Mouse (Mus musculus) hindbrain, embryonic 13.5 days (tissue): Measurements from ENCODE around the gene Pla2g7. TPM values are rescaled to one million over a fixed set of nuclear protein-coding genes. Genes with fewer than 3 reads are reported as not detected.

Source experiments
- ATAC-seq: fragments of 200-750 bp; cut with Nextera tagmentation; 2 replicates; pipeline ENCODE4 v1.8.0; 2017; ENCODE audit warnings: moderate TSS enrichment; ENCODE audit not compliant: low FRiP score
- H3K27ac ChIP-seq: fragments of 300-500 bp; sonication (generic); 2 replicates; pipeline ENCODE4 v1.5.1; 2015; ENCODE audit warnings: inconsistent platforms, mild to moderate bottlenecking, moderate library complexity
- H3K27me3 ChIP-seq: fragments of 300-500 bp; sonication (generic); 2 replicates; pipeline ENCODE4 v1.6.1; 2015; ENCODE audit warnings: mild to moderate bottlenecking, inconsistent platforms
- H3K36me3 ChIP-seq: fragments of 300-500 bp; sonication (generic); 2 replicates; pipeline ENCODE4 v1.6.1; 2015; ENCODE audit warnings: mild to moderate bottlenecking, inconsistent platforms
- H3K4me1 ChIP-seq: fragments of 300-500 bp; sonication (generic); replicated peaks from 2 replicates; pipeline ENCODE4 v1.6.1; 2015; ENCODE audit warnings: inconsistent platforms
- H3K4me2 ChIP-seq: fragments of 300-500 bp; sonication (generic); 2 replicates; pipeline ENCODE4 v1.6.1; 2015; ENCODE audit warnings: inconsistent platforms, mild to moderate bottlenecking, moderate library complexity
- H3K4me3 ChIP-seq: fragments of 300-500 bp; sonication (generic); 2 replicates; pipeline ENCODE4 v1.5.1; 2015; ENCODE audit warnings: mild to moderate bottlenecking, inconsistent platforms
- H3K9ac ChIP-seq: fragments of 300-500 bp; sonication (generic); 2 replicates; pipeline ENCODE4 v1.6.1; 2015; ENCODE audit warnings: mild to moderate bottlenecking, inconsistent platforms
- H3K9me3 ChIP-seq: fragments of 300-500 bp; sonication (generic); 2 replicates; pipeline ENCODE4 v1.6.1; 2016; ENCODE audit warnings: inconsistent platforms
- WGBS: fragments of 180-500 bp; shearing (Covaris S2); methylation state at CpG from one replicate; pipeline ENCODE4 v1.1.7; 2015; 5-methylcytosine and 5-hydroxymethylcytosine counted together
- polyA plus RNA-seq: library from polyadenylated mRNA; unstranded; fragments of >200 nt; fragmentation: Nextera tagmentation; extraction: Ambion mirVana; gene quantifications from 2 replicates; pipeline ENCODE4 v1.2.1, GENCODE M21; 2015

Gene Pla2g7
- polyA plus RNA-seq, 1 experiment from 2014 or later = 61.3 TPM

DNA sequence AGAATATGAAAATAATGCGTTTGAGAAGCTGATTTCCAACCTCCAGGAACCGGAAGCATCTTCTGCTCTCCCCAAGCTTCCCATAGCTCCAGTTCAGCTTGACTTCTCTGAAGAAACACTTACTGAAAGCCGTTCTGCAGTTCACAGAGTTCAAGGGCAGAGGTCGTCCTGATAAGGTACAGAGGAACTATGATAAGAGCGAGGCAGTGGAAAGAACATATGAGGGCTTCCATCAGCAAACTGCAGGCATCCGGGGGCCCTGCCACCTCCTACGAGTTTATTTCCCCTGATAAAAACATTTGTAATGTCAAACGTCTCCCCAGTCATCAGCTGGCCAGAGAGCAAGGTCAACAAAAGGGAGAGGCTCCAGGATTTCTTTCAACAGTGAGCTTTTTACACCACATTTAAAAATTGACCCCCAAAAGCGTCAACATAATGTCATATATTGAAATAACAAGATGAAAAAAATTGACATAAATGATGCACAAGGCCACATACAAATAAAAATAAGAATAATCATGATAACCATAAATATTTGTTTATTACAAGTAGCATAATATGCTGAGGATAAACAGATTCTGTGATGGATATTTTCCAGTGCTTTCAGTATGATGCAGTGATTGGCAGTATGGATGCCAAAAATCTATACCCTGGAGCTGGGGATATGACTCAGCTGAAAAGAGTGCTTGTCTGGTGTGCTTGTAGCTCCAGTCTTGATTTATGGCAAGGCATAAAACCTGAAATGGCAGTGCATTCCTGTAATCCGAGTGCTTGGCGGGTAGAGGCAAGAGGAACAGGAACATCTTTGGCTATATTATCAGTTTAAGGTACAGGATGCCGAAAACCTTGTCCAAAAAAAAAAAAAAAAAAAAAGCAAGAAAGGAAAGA, 13.1 kb upstream of the Pla2g7 start:
- H3K36me3 ChIP-seq = no peaks in the 10 kb centered on the region
- no peak overlapping the region for H3K27ac ChIP-seq
- H3K4me3 ChIP-seq = no peak overlapping the region
- 82% methylated on average over 12 of the region's 12 CpGs for WGBS
- peaks cover 9% of the 10 kb centered on the region for H3K4me1 ChIP-seq
- ATAC-seq = no peak
- no peak overlapping the region for H3K9ac ChIP-seq
- no peak overlapping the region for H3K4me2 ChIP-seq
- no peaks in the 10 kb centered on the region for H3K9me3 ChIP-seq
- H3K27me3 ChIP-seq = no peaks in the 10 kb centered on the region

DNA sequence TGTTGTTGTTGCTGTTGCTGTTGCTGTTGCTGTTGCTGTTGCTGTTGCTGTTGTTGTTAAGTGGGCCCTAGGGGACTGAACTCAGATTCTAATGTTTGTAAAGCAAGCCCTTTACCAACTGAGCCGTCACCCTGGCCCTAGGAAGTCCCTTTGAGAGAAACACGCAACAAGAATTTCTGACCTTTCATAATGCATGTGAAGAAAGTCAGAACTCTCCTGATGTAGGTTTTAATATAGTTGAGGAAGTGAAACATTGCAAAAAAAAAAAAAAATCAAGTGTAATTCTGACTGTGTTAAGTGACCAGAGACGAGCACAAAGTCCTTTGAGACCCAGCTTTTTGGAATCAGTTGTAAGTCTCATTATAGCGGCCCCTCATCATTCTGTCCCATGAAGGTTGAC, 10.8 kb upstream of the Pla2g7 start:
- H3K9me3 ChIP-seq = no peaks in the 10 kb centered on the region
- H3K27ac ChIP-seq = no peak overlapping the region
- no peaks in the 10 kb centered on the region for H3K36me3 ChIP-seq
- WGBS = 68% methylated on average over 4 of the region's 4 CpGs
- H3K9ac ChIP-seq = no peak overlapping the region
- no peak overlapping the region for H3K4me3 ChIP-seq
- no peak overlapping the region for H3K4me2 ChIP-seq
- H3K4me1 ChIP-seq = peaks cover 5% of the 10 kb centered on the region
- ATAC-seq = no peak
- H3K27me3 ChIP-seq = no peaks in the 10 kb centered on the region

DNA sequence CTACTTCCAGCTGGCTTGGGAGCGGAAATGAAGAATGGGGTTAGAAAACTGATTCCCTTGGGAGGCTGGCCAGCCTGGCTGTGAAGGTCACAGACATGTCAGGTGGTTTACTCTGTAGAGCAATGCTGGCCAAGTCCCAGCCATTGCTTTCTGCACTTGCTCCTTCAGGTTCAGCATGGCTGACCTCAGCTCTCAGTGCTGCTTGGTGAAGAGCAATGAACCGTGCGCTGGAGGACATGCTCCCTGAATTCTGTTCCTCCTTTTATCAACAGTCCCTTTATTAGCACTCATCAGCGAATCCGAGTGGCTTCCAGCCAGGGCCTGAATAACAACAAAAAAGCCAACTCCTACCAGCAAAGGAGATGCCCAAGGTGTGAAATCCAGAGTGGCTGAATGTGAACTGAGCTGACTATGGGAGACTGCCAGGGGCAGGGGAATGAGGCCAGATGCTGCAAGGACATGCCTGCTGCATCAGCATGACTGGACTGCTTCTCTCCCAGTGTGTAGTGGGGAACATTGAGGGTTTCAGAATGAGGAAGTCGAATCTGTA, 10.3 kb upstream of the Pla2g7 start:
- H3K9me3 ChIP-seq = peaks cover 4% of the 10 kb centered on the region; the same call in 1 of the 2 replicates
- H3K36me3 ChIP-seq = no peaks in the 10 kb centered on the region
- H3K27me3 ChIP-seq = no peaks in the 10 kb centered on the region
- ATAC-seq = peak; percentile 95
- H3K4me1 ChIP-seq = peaks cover 5% of the 10 kb centered on the region
- H3K9ac ChIP-seq = no peak overlapping the region
- no peak overlapping the region for H3K4me2 ChIP-seq
- H3K4me3 ChIP-seq = no peak overlapping the region
- WGBS = 20% methylated on average over 6 of the region's 6 CpGs
- no peak overlapping the region for H3K27ac ChIP-seq

DNA sequence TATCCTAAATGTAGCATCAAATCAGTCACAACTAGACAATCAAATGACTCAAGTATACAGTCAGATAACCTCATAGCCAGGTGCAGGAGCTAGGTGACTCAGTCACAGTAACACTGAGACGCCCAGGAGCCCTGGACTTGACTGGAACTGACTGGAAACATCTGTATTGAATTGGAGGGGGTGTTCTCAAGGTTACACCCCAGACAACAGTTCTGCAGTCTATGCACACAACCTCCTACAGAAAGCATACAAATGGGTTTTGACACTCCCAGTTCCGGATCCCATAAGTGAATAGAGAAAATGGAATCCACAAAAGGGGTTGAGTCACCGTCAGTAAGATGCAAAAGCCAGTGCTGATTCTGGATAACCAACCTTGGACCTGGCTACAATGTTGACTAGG, 9.2 kb upstream of the Pla2g7 start:
- Histone ChIP-seq H3K36me3 (no peaks in the 10 kb centered on the region), H3K4me3 (no peak overlapping the region), H3K27me3 (no peaks in the 10 kb centered on the region), H3K9ac (no peak overlapping the region), H3K4me1 (peaks cover 5% of the 10 kb centered on the region), H3K4me2 (no peak overlapping the region), H3K9me3 (peaks cover 5% of the 10 kb centered on the region; the same call in 1 of the 2 replicates), H3K27ac (no peak overlapping the region)
- no peak for ATAC-seq
- WGBS = 86% methylated on average over 3 of the region's 3 CpGs

DNA sequence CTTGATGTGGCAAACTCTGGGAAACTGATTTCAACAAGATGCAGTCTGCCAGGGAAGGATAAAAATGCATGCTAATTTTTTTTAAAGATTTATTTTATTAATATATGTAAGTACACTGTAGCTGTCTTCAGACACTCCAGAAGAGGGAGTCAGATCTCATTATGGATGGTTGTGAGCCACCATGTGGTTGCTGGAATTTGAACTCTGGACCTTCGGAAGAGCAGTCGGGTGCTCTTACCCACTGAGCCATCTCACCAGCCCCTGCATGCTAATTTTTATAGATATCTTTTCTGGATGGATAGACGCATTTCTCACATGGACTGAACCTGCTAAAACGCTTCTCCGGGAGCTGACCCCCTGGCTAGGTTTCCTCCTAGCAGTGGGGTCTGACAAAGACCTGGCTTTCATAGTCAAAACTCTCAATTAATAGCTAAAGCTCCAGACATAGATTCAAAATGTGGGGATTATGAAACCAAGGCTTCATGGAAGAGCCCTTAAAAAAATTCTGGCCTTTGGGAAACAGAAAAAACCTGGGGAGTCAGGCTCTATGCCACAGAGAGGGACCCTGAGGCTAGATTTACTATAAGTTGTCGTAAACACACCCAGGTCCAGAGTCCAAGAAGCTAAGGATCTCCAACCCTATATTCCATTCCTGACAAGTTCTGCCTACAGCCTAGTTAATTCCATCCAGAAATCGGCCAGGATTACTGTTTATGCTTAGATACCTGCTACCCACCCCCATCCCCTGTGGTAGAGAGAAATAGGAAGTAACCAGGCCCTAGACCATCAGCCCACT, 4.5 kb upstream of the Pla2g7 start:
- WGBS = 90% methylated on average over 7 of the region's 7 CpGs
- Histone ChIP-seq H3K9ac (no peak overlapping the region), H3K4me3 (no peak overlapping the region)

DNA sequence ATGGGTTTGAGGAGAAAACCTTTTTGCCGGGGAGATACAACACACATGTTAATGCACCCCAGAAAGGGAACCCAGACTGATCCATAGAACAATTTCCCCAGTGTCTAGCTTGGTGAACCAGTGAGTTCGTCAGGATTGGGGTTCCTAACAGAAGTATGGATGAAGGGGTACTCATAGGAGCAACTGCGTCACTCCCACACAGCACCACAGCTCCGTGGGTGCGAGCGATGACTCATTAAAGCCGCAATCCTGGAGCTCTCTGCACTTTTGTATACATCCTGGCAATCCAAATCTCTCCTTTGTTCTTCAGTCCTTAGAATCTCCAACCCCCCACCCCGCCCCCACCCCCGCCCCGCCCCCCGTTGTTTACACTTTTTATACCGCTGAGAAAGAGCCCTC, 306 bp upstream of the Pla2g7 start:
- Histone ChIP-seq H3K4me1 (peaks cover 14% of the 10 kb centered on the region), H3K9ac (peak overlapping the region; percentile 39; the same call in 1 of the 2 replicates), H3K36me3 (no peaks in the 10 kb centered on the region), H3K27me3 (no peaks in the 10 kb centered on the region), H3K27ac (0 out of 2 replicates have a peak overlapping the region, but pooled peaks have one; percentile 36), H3K9me3 (peaks cover 2% of the 10 kb centered on the region; the same call in 1 of the 2 replicates), H3K4me2 (peak overlapping the region; percentile 85), H3K4me3 (peak overlapping the region; percentile 48)
- 7% methylated on average over 12 of the region's 12 CpGs for WGBS
- ATAC-seq = peak; percentile 48

More for the DNA sequence above, 4.5 kb upstream of the Pla2g7 start:
- Histone ChIP-seq H3K4me1 (peaks cover 9% of the 10 kb centered on the region; the same call in 1 of the 2 replicates), H3K27me3 (no peaks in the 10 kb centered on the region), H3K36me3 (no peaks in the 10 kb centered on the region), H3K4me2 (no peak overlapping the region), H3K27ac (no peak overlapping the region), H3K9me3 (peaks cover 5% of the 10 kb centered on the region; the same call in 1 of the 2 replicates)
- no peak for ATAC-seq

DNA sequence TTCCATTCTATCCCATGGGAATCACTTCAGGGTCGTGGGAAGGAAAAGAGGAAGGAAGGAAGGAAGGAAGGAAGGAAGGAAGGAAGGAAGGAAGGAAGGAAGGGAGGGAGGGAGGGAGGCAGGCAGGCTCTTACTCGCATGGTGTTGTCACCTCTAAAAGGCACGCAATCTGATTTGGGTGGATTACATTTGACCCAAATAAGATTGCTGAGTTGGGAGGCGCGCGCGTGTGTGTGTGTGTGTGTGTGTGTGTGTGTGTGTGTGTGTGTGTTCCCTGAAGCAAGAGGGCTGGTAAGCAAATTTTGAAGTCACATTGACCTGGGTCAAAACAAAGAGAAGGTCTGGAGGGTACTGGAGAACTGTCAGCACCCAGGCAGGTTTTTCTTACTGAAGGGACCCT, 1.4 kb downstream of the Pla2g7 start:
- WGBS = 67% methylated on average over 7 of the region's 7 CpGs
- Histone ChIP-seq H3K9me3 (no peaks in the 10 kb centered on the region), H3K4me3 (peak overlapping the region; percentile 48; the same call in 1 of the 2 replicates), H3K9ac (no peak overlapping the region), H3K4me1 (peaks cover 22% of the 10 kb centered on the region), H3K27me3 (no peaks in the 10 kb centered on the region), H3K4me2 (peak overlapping the region; percentile 85), H3K36me3 (no peaks in the 10 kb centered on the region), H3K27ac (no peak overlapping the region)
- ATAC-seq = no peak

DNA sequence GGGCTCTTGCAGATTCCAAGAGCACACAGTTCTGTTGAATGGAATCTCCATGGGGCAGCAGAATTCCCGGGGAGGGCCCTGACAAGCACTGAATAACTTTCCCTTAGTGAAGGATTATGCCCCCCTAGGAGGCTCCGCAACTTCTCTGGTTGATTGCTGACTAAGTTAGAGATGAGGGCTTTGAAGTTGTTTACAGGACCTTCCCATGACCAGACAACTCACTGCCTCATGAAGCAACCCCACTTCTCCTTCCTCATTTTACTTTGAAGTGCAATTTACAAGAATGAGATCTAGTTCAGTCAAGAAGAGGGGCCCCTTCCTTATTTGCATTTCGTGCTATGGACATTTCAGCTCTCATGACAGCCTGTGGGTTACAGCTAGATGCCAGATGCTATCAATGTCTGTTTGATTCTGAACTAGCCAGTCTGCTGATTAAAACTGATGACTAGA, 5.8 kb downstream of the Pla2g7 start:
- WGBS = 10% methylated on average over 3 of the region's 3 CpGs
- Histone ChIP-seq H3K27me3 (no peaks in the 10 kb centered on the region), H3K9me3 (no peaks in the 10 kb centered on the region), H3K4me1 (peaks cover 11% of the 10 kb centered on the region), H3K9ac (no peak overlapping the region), H3K27ac (peak overlapping the region; percentile 36; the same call in 1 of the 2 replicates), H3K36me3 (no peaks in the 10 kb centered on the region), H3K4me3 (no peak overlapping the region), H3K4me2 (no peak overlapping the region)
- ATAC-seq = 0 out of 2 replicates have a peak, but pooled peaks have one; percentile 11

DNA sequence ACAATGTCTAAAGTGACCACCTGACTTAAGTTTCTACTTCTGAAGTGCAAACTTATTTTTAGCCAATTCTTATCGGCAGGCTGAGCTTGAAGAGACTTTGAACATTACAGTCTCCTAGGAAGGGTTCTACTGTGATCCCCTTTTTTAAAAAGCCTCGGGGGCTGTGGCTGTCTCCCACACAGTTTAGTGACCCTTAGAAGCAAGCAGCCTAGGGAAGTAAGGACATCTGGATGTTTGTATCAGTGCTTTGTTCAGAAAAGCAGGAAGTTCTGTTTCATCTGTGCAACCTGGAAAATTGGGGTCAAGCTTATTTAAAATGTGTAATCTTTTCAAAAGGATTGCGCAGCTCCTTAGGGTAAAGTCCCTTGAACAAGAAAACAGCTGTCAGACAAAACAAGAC, 12.6 kb downstream of the Pla2g7 start:
- no peaks in the 10 kb centered on the region for H3K9me3 ChIP-seq
- no peaks in the 10 kb centered on the region for H3K27me3 ChIP-seq
- no peak for ATAC-seq
- H3K9ac ChIP-seq = peak overlapping the region; percentile 49; the same call in 1 of the 2 replicates
- H3K27ac ChIP-seq = peak overlapping the region; percentile 44; the same call in 1 of the 2 replicates
- WGBS = 27% methylated on average over 3 of the region's 3 CpGs
- H3K4me2 ChIP-seq = peak overlapping the region; percentile 40
- H3K4me1 ChIP-seq = peaks cover 17% of the 10 kb centered on the region
- no peaks in the 10 kb centered on the region for H3K36me3 ChIP-seq
- H3K4me3 ChIP-seq = no peak overlapping the region

DNA sequence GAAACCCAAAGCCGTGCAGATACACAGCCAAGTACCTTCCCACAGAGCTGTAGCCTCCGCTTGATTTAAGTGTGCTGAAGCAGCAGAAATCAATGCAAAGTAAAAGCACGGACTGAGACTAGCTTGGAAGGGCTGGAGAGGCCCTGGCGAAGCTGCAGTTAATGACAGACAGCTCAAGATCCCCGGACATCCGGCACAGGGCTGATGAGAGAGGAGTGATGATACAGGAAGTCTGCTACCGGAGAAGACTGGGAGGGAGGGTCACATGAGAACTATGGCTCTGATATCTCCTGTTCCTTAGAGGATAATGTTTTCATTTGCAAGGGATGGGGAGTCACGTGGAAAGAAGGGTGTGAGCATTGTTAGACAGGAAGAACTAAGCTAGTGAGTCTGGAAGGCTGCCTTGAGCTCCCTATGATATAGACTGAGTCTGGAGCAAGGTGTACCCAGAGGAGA, 13.1 kb downstream of the Pla2g7 start:
- peak overlapping the region; percentile 44; the same call in 1 of the 2 replicates for H3K27ac ChIP-seq
- no peaks in the 10 kb centered on the region for H3K27me3 ChIP-seq
- peaks cover 17% of the 10 kb centered on the region for H3K4me1 ChIP-seq
- WGBS = 24% methylated on average over 8 of the region's 8 CpGs
- peak; percentile 83 for ATAC-seq
- H3K9me3 ChIP-seq = no peaks in the 10 kb centered on the region
- H3K4me3 ChIP-seq = no peak overlapping the region
- peak overlapping the region; percentile 40 for H3K4me2 ChIP-seq
- peak overlapping the region; percentile 49 for H3K9ac ChIP-seq
- H3K36me3 ChIP-seq = no peaks in the 10 kb centered on the region

DNA sequence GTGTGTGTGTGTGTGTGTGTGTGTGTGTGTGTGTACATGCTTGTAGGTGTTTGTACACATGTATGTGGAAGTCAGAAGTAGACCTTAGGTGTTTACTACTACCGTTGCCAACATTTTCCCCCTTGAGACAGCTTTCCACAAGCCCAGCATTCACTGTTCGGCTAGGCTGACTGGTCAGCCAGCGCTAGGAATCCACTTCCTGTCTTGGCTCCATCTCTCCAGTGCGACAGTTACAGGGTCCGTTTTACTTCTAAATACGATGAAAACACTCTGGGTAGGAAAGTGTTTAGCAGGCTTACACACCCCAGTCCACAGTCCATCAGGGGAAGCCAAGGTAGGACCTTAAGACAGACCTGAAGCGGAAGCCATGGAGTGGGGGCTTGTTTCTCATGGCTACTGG, 16.9 kb downstream of the Pla2g7 start:
- no peak overlapping the region for H3K4me3 ChIP-seq
- H3K36me3 ChIP-seq = no peaks in the 10 kb centered on the region
- no peak overlapping the region for H3K27ac ChIP-seq
- H3K9me3 ChIP-seq = no peaks in the 10 kb centered on the region
- H3K9ac ChIP-seq = no peak overlapping the region
- H3K4me1 ChIP-seq = peaks cover 17% of the 10 kb centered on the region
- no peak overlapping the region for H3K4me2 ChIP-seq
- no peak for ATAC-seq
- no peaks in the 10 kb centered on the region for H3K27me3 ChIP-seq
- WGBS = 85% methylated on average over 7 of the region's 7 CpGs

DNA sequence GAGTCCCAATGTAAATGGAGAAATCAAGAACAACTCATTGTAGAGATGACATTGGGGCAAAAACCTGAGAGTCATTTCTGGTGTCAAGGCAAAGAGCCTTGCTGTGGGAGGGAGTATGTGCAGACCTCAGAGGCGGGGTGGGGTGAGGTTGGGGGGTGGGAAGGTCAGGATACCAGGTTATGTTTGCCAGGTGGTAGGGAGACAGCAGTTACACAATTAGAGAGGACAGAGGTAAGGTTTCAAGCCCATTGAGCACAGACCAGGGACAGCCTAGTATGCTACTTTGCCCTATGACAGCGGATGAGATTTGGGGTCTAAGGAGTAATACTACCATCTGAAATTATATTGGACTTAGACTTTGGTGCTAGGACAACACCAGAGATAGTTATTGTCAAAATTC, 19.4 kb downstream of the Pla2g7 start:
- H3K4me3 ChIP-seq = no peak overlapping the region
- H3K36me3 ChIP-seq = no peaks in the 10 kb centered on the region
- no peaks in the 10 kb centered on the region for H3K9me3 ChIP-seq
- H3K27ac ChIP-seq = no peak overlapping the region
- no peaks in the 10 kb centered on the region for H3K27me3 ChIP-seq
- H3K4me1 ChIP-seq = peaks cover 7% of the 10 kb centered on the region; the same call in 1 of the 2 replicates
- H3K9ac ChIP-seq = no peak overlapping the region
- no peak overlapping the region for H3K4me2 ChIP-seq
- WGBS = 91% methylated on average over 2 of the region's 2 CpGs
- ATAC-seq = no peak
